Mouse (Mus musculus): ENCODE data around the gene Gm10401.

GRCm38 (mm10) chr5:115066245-115066644 lies 31.9 kb downstream of the Gm10401 start:
- TF ChIP-seq POLR2A (IDR thresholded peaks at IDR 0.05; ENCODE audit: insufficient read depth, low read depth, low read length) (no peak), CTCF (IDR thresholded peaks at IDR 0.05) (no peak)

Data from heart, adult 2 months (tissue).